Mouse (Mus musculus): ENCODE results near the gene Fbxl17.

Gene Fbxl17

GRCm38 (mm10) chr17:63053311-63053710 lies 446.5 kb downstream of the Fbxl17 start:
- DNase-seq (ENCODE audit: low read depth, low spot score): no peak

GRCm38 (mm10) chr17:63046401-63046800 lies 453.4 kb downstream of the Fbxl17 start:
- DNase-seq (ENCODE audit: low read depth, low spot score): no peak

GRCm38 (mm10) chr17:63045297-63045696 lies 454.5 kb downstream of the Fbxl17 start:
- no peak for DNase-seq (ENCODE audit: low read depth, low spot score)

- no peak for DNase-seq (ENCODE audit: low read depth, low spot score)
Observed at GRCm38 (mm10) chr17:63043046-63043675, 456.7 kb downstream of the Fbxl17 start.

- DNase-seq (ENCODE audit: low read depth, low spot score): no peak
Observed at GRCm38 (mm10) chr17:63037562-63037961, 462.3 kb downstream of the Fbxl17 start.

- DNase-seq (ENCODE audit: low read depth, low spot score): no peak
Observed at GRCm38 (mm10) chr17:63033141-63033540, 466.7 kb downstream of the Fbxl17 start.

GRCm38 (mm10) chr17:63029105-63029504 lies 470.7 kb downstream of the Fbxl17 start:
- DNase-seq (ENCODE audit: low read depth, low spot score): no peak

- DNase-seq (ENCODE audit: low read depth, low spot score): no peak
Observed at GRCm38 (mm10) chr17:63025238-63025637, 474.6 kb downstream of the Fbxl17 start.

GRCm38 (mm10) chr17:63017605-63018167 lies 482.1 kb downstream of the Fbxl17 start:
- no peak for DNase-seq (ENCODE audit: low read depth, low spot score)

GRCm38 (mm10) chr17:63012571-63012923 lies 487.3 kb downstream of the Fbxl17 start:
- DNase-seq (ENCODE audit: low read depth, low spot score): no peak

- no peak for DNase-seq (ENCODE audit: low read depth, low spot score)
Observed at GRCm38 (mm10) chr17:63011893-63012570, 487.8 kb downstream of the Fbxl17 start.

- no peak for DNase-seq (ENCODE audit: low read depth, low spot score)
Observed at GRCm38 (mm10) chr17:63010830-63011229, 489.0 kb downstream of the Fbxl17 start.

GRCm38 (mm10) chr17:63008788-63009187 lies 491.0 kb downstream of the Fbxl17 start:
- no peak for DNase-seq (ENCODE audit: low read depth, low spot score)

- DNase-seq (ENCODE audit: low read depth, low spot score): no peak
Observed at GRCm38 (mm10) chr17:63008277-63008676, 491.5 kb downstream of the Fbxl17 start.

GRCm38 (mm10) chr17:63007876-63008275 lies 491.9 kb downstream of the Fbxl17 start:
- DNase-seq (ENCODE audit: low read depth, low spot score): no peak

Measured in brain, embryonic 18.5 days (tissue).